Comparison of ENCODE assay signal across 22 mouse cellular contexts in genomic region chr5:31904968-31905683, GRCm38 (mm10).
A peak's percentile ranks its signal among the peaks of the same experiment; 100 is the strongest.
DNase-seq lines count a peak whose midpoint lies in the region; ATAC-seq and TF ChIP-seq lines count a peak whose summit lies in the region.
"Had no signal": no experiment of that assay in that cellular context is flagged by ENCODE, and none has a peak within 500 bp of the region (broad histone marks: within the 10 kb centered on the region; RNA-seq: fewer than 3 reads in every experiment).

No protein-coding gene starts in this region.

- H3K4me3 ChIP-seq in heart, adult 2 months = no peak overlapping the region
- H3K4me3 ChIP-seq in left cerebral cortex, adult 2 months = no peak overlapping the region
- no peak overlapping the region for H3K4me3 ChIP-seq in E14TG2a.4 (replicated peaks; ENCODE audit: low read length)
- H3K4me3 ChIP-seq: heart, embryonic 13.5 days; hindbrain, embryonic 10.5 days; midbrain, embryonic 10.5 days; neural tube, embryonic 13.5 days had no signal

- TF ChIP-seq CTCF in heart, adult 2 months (IDR thresholded peaks at IDR 0.05) = peak; percentile 31; the same call in 1 of the 2 replicates
- peak; percentile 22 for TF ChIP-seq CTCF in left cerebral cortex, adult 2 months (IDR thresholded peaks at IDR 0.05)
- peak; percentile 54 for TF ChIP-seq CTCF in E14TG2a.4 (conservative IDR thresholded peaks at IDR 0.05; ENCODE audit: low read length)

- H3K79me2 ChIP-seq in heart, adult 2 months (replicated peaks; ENCODE audit: control insufficient read depth, insufficient read depth, low read length) = no peaks in the 10 kb centered on the region

- H3K9ac ChIP-seq in heart, adult 2 months (ENCODE audit: low read depth, low read length) = no peak overlapping the region
- H3K9ac ChIP-seq: heart, embryonic 13.5 days; neural tube, embryonic 13.5 days had no signal

- TF ChIP-seq EP300 in heart, adult 2 months (IDR thresholded peaks at IDR 0.05; ENCODE audit: insufficient read depth, low read depth, low read length) = no peak

- no peak for DNase-seq in heart, adult 2 months
- no peak for DNase-seq in heart, postnatal 4 days
- no peak for DNase-seq in left cerebral cortex, adult 2 months (ENCODE audit: extremely low spot score in 1 of 2, low spot score in 2 of 2)
- DNase-seq in left cerebral cortex, postnatal 4 days = no peak
- DNase-seq in adrenal gland, adult (ENCODE audit: inconsistent age in 2 of 2, low spot score in 1 of 2) = no peak
- DNase-seq: adrenal gland, adult 8-10 months; cerebellum, adult 18-20 months; cerebellum, postnatal 36 days; gastrocnemius, postnatal 14 days; kidney, adult 11 months; layer of hippocampus, postnatal 36 days; lung, postnatal 10 days; right cerebral cortex, postnatal 14 days; thymus, postnatal 14 days had no signal

- intact Hi-C loops in heart, adult 2 months (cut with DNase I) = no loop called here
- intact Hi-C loops in left cerebral cortex, adult 2 months (cut with DNase I) = no loop called here
- intact Hi-C loops in left cerebral cortex, postnatal 4 days (cut with DNase I) = no loop called here

- H3K27ac ChIP-seq in heart, adult 2 months = no peak overlapping the region
- H3K27ac ChIP-seq in left cerebral cortex, adult 2 months = no peak overlapping the region
- H3K27ac ChIP-seq: heart, embryonic 13.5 days; hindbrain, embryonic 10.5 days; midbrain, embryonic 10.5 days; neural tube, embryonic 13.5 days had no signal

- H3K27me3 ChIP-seq in heart, adult 2 months (ENCODE audit: control insufficient read depth, insufficient read depth, low read length) = no peaks in the 10 kb centered on the region
- no peaks in the 10 kb centered on the region for H3K27me3 ChIP-seq in E14TG2a.4 (ENCODE audit: insufficient read depth, low read length)
- H3K27me3 ChIP-seq: heart, embryonic 13.5 days; neural tube, embryonic 13.5 days had no signal

- ATAC-seq in granulocyte monocyte progenitor cell, adult 5-6 weeks (replicated peaks; ENCODE audit: poor library complexity, severe bottlenecking) = peak; percentile 58
- no peak for ATAC-seq in megakaryocyte progenitor cell, adult 5-6 weeks (replicated peaks; ENCODE audit: poor library complexity)

- H3K36me3 ChIP-seq in heart, adult 2 months (ENCODE audit: control insufficient read depth, insufficient read depth, low read length) = peaks cover 3% of the 10 kb centered on the region; the same call in 1 of the 2 replicates
- no peaks in the 10 kb centered on the region for H3K36me3 ChIP-seq in E14TG2a.4 (ENCODE audit: insufficient read depth, low read length)
- H3K36me3 ChIP-seq: heart, embryonic 13.5 days; hindbrain, embryonic 10.5 days; midbrain, embryonic 10.5 days; neural tube, embryonic 13.5 days had no signal

- WGBS in heart, adult 2 months = 79% methylated on average over 6 of the region's 6 CpGs

- no peak for TF ChIP-seq POLR2A in heart, adult 2 months (IDR thresholded peaks at IDR 0.05; ENCODE audit: insufficient read depth, low read depth, low read length)

- no peaks in the 10 kb centered on the region for H3K9me3 ChIP-seq in E14TG2a.4 (ENCODE audit: low read length)
- H3K9me3 ChIP-seq: G1E; heart, embryonic 13.5 days; hindbrain, embryonic 10.5 days; midbrain, embryonic 10.5 days; neural tube, embryonic 13.5 days had no signal

- peaks cover 2% of the 10 kb centered on the region; the same call in 1 of the 2 replicates for H3K4me1 ChIP-seq in heart, adult 2 months (ENCODE audit: control insufficient read depth, insufficient read depth, low read length)
- H3K4me1 ChIP-seq in E14TG2a.4 (replicated peaks; ENCODE audit: low read depth, low read length) = no peaks in the 10 kb centered on the region
- H3K4me1 ChIP-seq: hindbrain, embryonic 10.5 days; midbrain, embryonic 10.5 days; neural tube, embryonic 13.5 days had no signal
